Mouse (Mus musculus) lung, postnatal 14 days (tissue): Measurements from ENCODE around the gene Armc2.
A peak's percentile ranks its signal among the peaks of the same experiment; 100 is the strongest.

Source experiments
- DNase-seq: peaks from one replicate; pipeline ENCODE4 v3.0.0; 2021

Armc2 gene

GRCm38 (mm10) chr10:42014086-42014485 lies 4.2 kb downstream of the Armc2 start:
- DNase-seq: no peak

GRCm38 (mm10) chr10:42010761-42011435 lies 7.3 kb downstream of the Armc2 start:
- DNase-seq: no peak

GRCm38 (mm10) chr10:42005259-42005658 lies 13.0 kb downstream of the Armc2 start:
- no peak for DNase-seq

GRCm38 (mm10) chr10:42004690-42005089 lies 13.6 kb downstream of the Armc2 start:
- no peak for DNase-seq

GRCm38 (mm10) chr10:42004056-42004455 lies 14.2 kb downstream of the Armc2 start:
- DNase-seq: no peak

- no peak for DNase-seq
These were observed 14.7 kb downstream of the Armc2 start for GRCm38 (mm10) chr10:42003576-42003975.

- DNase-seq: no peak
These were observed 15.8 kb downstream of the Armc2 start for GRCm38 (mm10) chr10:42002436-42002835.

GRCm38 (mm10) chr10:42001260-42001659 lies 17.0 kb downstream of the Armc2 start:
- DNase-seq: no peak

GRCm38 (mm10) chr10:41997691-41998178 lies 20.5 kb downstream of the Armc2 start:
- DNase-seq: peak; percentile 79

- no peak for DNase-seq
These were observed 22.1 kb downstream of the Armc2 start for GRCm38 (mm10) chr10:41996157-41996556.

GRCm38 (mm10) chr10:41995051-41995450 lies 23.2 kb downstream of the Armc2 start:
- no peak for DNase-seq

GRCm38 (mm10) chr10:41994578-41994977 lies 23.7 kb downstream of the Armc2 start:
- no peak for DNase-seq

GRCm38 (mm10) chr10:41992059-41992440 lies 26.2 kb downstream of the Armc2 start:
- no peak for DNase-seq

GRCm38 (mm10) chr10:41991364-41992058 lies 26.7 kb downstream of the Armc2 start:
- DNase-seq: peak; percentile 51

GRCm38 (mm10) chr10:41990896-41991295 lies 27.3 kb downstream of the Armc2 start:
- no peak for DNase-seq

- DNase-seq: no peak
These were observed 29.3 kb downstream of the Armc2 start for GRCm38 (mm10) chr10:41988930-41989329.

GRCm38 (mm10) chr10:41986126-41986525 lies 32.1 kb downstream of the Armc2 start:
- no peak for DNase-seq

- no peak for DNase-seq
These were observed 34.0 kb downstream of the Armc2 start for GRCm38 (mm10) chr10:41984221-41984620.

GRCm38 (mm10) chr10:41982821-41983220 lies 35.4 kb downstream of the Armc2 start:
- DNase-seq: no peak

GRCm38 (mm10) chr10:41980772-41981383 lies 37.4 kb downstream of the Armc2 start:
- DNase-seq: peak; percentile 77

- DNase-seq: no peak
These were observed 39.6 kb downstream of the Armc2 start for GRCm38 (mm10) chr10:41978403-41979234.

- DNase-seq: no peak
These were observed 45.6 kb downstream of the Armc2 start for GRCm38 (mm10) chr10:41972676-41973075.
